Mouse (Mus musculus): ENCODE measurements around the gene Adam1a. TPM values are rescaled to one million over a fixed set of nuclear protein-coding genes. Genes with fewer than 3 reads are reported as not detected.

Adam1a gene
- polyA plus RNA-seq (2014; fragmentation: Nextera tagmentation; extraction: Ambion mirVana), result 1.6 and 2.4 TPM in 2 replicates

GRCm38 (mm10) chr5:121544910-121545792 lies at the start of gene Adam1a, which contains the start of gene Gm42878:
Gene Adam1a, minus strand, starts transcription at chr5:121545482.
Gene Gm42878, minus strand, starts transcription at chr5:121545482.
- 1% methylated on average over 54 of the region's 97 CpGs for WGBS
- Histone ChIP-seq H3K36me3 (ENCODE audit: control insufficient read depth, insufficient read depth, low read length) (no peaks in the 10 kb centered on the region), H3K9ac (ENCODE audit: low read depth, low read length) (peak within 1 kb of the TSS; percentile 99), H3K4me2 (replicated peaks; ENCODE audit: low read depth, low read length) (peak within 1 kb of the TSS; percentile 93), H3K27ac (ENCODE audit: low read depth, low read length) (peak within 1 kb of the TSS; percentile 89), H3K9me3 (ENCODE audit: control insufficient read depth, low read length) (no peaks in the 10 kb centered on the region), H3K27me3 (ENCODE audit: control insufficient read depth, insufficient read depth, low read length) (no peaks in the 10 kb centered on the region), H3K4me1 (ENCODE audit: control insufficient read depth, insufficient read depth, low read length) (peaks cover 16% of the 10 kb centered on the region), H3K4me3 (ENCODE audit: low read length) (peak within 1 kb of the TSS; percentile 100)
- peak; percentile 30 for ATAC-seq (ENCODE audit: low FRiP score, low TSS enrichment)

GRCm38 (mm10) chr5:121594714-121595313 lies 49.5 kb upstream of the Adam1a start:
- no peaks in the 10 kb centered on the region for H3K36me3 ChIP-seq (ENCODE audit: control insufficient read depth, insufficient read depth, low read length)
- no peaks in the 10 kb centered on the region for H3K27me3 ChIP-seq (ENCODE audit: control insufficient read depth, insufficient read depth, low read length)
- ATAC-seq (ENCODE audit: low FRiP score, low TSS enrichment), result no peak
- H3K4me1 ChIP-seq (ENCODE audit: control insufficient read depth, insufficient read depth, low read length), result peaks cover 17% of the 10 kb centered on the region
- no peak overlapping the region for H3K27ac ChIP-seq (ENCODE audit: low read depth, low read length)
- no peaks in the 10 kb centered on the region for H3K9me3 ChIP-seq (ENCODE audit: control insufficient read depth, low read length)
- H3K9ac ChIP-seq (ENCODE audit: low read depth, low read length), result no peak overlapping the region
- H3K4me3 ChIP-seq (ENCODE audit: low read length), result no peak overlapping the region
- 85% methylated on average over 6 of the region's 6 CpGs for WGBS
- H3K4me2 ChIP-seq (replicated peaks; ENCODE audit: low read depth, low read length), result no peak overlapping the region

DNA sequence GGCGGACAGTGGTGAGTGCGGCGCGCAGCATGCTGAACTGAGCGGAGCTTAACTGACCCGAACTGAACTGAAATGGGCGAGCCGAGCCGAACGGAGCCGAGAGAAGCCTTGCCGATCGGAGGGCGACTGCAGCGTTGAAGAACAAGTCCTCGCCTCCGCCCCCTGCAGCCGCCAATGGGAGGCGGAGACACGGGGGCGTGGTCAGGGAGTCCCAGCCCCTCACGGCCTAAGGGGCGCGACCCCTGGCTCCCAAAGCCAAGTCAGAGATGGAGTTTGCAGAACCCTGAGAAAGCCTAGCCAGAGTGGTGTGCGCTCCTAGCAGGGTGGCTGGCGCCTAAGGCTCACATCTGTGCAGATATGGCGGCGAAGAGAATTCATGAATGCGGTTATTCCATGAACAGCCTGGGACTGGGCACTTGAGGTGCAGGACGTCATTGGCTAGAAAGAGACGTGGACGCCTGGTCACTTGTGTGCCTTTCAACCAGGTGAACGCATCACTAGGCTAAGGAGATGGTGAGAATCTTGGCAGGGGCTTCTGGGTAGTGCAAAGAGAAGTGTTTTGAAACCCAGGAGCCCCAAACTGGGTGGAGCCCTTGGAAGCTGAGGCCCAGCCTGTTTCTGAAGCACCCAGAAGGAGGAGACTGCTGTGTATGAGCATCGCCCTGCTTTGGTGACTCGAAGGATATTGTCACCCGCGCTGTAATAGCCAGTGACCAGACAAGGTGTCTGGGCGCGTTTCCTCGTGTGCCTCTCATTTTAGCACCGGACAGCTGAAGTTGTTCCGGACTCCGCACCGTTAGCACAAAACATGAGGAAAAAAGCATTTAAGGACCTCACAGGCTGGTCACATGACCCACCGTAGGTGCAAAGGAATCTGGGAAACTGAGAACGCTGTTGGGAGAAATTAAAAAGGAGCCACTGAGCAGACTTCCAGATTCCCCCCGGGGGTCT lies 48.4 kb upstream of the Adam1a start, which contains the start of gene Aldh2:
Gene Aldh2, minus strand, starts transcription at position 374 of the 951 bp plus-strand sequence.
- Histone ChIP-seq H3K9me3 (ENCODE audit: control insufficient read depth, low read length) (no peaks in the 10 kb centered on the region), H3K36me3 (ENCODE audit: control insufficient read depth, insufficient read depth, low read length) (no peaks in the 10 kb centered on the region), H3K27ac (ENCODE audit: low read depth, low read length) (peak within 1 kb of the TSS; percentile 65), H3K4me2 (replicated peaks; ENCODE audit: low read depth, low read length) (peak within 1 kb of the TSS; percentile 94), H3K4me3 (ENCODE audit: low read length) (peak within 1 kb of the TSS; percentile 80), H3K4me1 (ENCODE audit: control insufficient read depth, insufficient read depth, low read length) (peaks cover 17% of the 10 kb centered on the region), H3K9ac (ENCODE audit: low read depth, low read length) (peak within 1 kb of the TSS; percentile 78), H3K27me3 (ENCODE audit: control insufficient read depth, insufficient read depth, low read length) (no peaks in the 10 kb centered on the region)
- WGBS, result 3% methylated on average over 47 of the region's 47 CpGs
- ATAC-seq (ENCODE audit: low FRiP score, low TSS enrichment), result peak; percentile 92

DNA sequence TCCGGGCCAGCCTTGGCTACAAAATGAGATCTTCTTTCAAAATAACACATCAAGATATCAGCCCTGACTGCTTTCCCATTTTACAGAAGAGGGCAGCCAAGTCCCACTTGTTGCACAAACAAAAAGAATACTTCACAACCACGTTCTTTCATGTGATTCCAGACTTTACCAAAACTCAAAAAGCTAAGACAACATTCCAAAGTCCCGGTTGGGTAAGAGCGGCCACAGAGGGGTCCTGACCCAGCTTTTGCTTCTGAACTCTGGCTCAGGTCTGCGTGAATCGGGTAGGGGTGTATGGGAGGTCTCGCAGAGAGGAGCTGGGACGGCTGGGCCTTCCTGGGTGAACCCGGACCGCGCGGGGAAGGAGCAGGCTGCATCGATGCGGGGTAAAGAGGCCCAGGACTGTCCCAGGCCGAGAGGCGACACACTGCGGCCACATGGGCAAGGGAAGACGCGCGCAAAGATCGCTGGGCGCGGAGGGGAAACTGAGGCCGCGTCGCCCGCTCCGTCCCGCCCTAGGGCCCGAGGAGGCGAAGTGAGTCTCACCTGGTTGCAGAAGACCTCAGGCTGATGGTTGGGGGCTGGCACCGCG lies 47.6 kb upstream of the Adam1a start:
- peak; percentile 58 for ATAC-seq (ENCODE audit: low FRiP score, low TSS enrichment)
- Histone ChIP-seq H3K27ac (ENCODE audit: low read depth, low read length) (peak overlapping the region; percentile 32; the same call in 1 of the 2 replicates), H3K4me3 (ENCODE audit: low read length) (peak overlapping the region; percentile 80), H3K9ac (ENCODE audit: low read depth, low read length) (peak overlapping the region; percentile 78), H3K4me1 (ENCODE audit: control insufficient read depth, insufficient read depth, low read length) (peaks cover 17% of the 10 kb centered on the region), H3K36me3 (ENCODE audit: control insufficient read depth, insufficient read depth, low read length) (no peaks in the 10 kb centered on the region), H3K27me3 (ENCODE audit: control insufficient read depth, insufficient read depth, low read length) (no peaks in the 10 kb centered on the region), H3K4me2 (replicated peaks; ENCODE audit: low read depth, low read length) (peak overlapping the region; percentile 94), H3K9me3 (ENCODE audit: control insufficient read depth, low read length) (no peaks in the 10 kb centered on the region)
- WGBS, result 4% methylated on average over 33 of the region's 33 CpGs

DNA sequence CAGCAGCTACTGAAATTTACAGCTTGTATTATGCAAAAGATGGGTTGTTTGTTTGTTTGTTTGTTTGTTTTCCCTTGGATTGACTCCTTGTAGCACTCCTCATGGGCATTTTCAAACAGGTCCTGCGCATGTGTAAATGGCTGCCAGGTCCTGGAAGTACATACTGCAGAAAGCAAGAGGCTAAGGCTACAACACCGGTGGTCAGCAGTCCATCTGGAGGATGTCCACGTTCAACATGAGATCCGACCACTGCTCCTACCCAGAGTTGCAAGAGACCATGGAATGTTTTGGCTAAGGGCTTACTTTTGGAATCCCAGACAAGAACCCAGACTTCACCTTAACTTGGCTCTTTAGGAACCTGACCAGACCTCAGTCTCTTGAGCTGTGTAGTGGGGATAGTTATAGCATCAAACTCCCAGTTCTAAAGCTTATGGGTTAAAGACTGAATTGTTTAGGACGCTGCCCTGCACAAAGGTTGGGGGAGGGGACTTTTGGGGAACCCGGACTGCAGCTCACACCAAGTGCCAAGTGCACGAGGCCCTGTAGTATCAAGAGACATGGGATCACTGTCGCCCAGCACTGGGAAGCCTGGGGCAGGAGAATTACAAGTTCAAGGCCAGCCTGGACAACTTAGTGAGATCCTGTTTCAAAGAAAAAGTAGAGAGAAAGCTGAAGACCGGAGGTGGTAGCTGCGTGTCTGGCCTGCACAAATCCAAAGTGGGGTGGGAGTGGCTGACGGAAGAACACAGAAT lies 47.0 kb upstream of the Adam1a start:
- H3K9ac ChIP-seq (ENCODE audit: low read depth, low read length), result 0 out of 2 replicates have a peak overlapping the region, but pooled peaks have one; percentile 78
- 51% methylated on average over 11 of the region's 11 CpGs for WGBS
- no peaks in the 10 kb centered on the region for H3K9me3 ChIP-seq (ENCODE audit: control insufficient read depth, low read length)
- H3K27ac ChIP-seq (ENCODE audit: low read depth, low read length), result no peak overlapping the region
- H3K4me3 ChIP-seq (ENCODE audit: low read length), result peak overlapping the region; percentile 80
- peaks cover 17% of the 10 kb centered on the region for H3K4me1 ChIP-seq (ENCODE audit: control insufficient read depth, insufficient read depth, low read length)
- no peaks in the 10 kb centered on the region for H3K36me3 ChIP-seq (ENCODE audit: control insufficient read depth, insufficient read depth, low read length)
- no peak for ATAC-seq (ENCODE audit: low FRiP score, low TSS enrichment)
- H3K27me3 ChIP-seq (ENCODE audit: control insufficient read depth, insufficient read depth, low read length), result no peaks in the 10 kb centered on the region
- peak overlapping the region; percentile 94 for H3K4me2 ChIP-seq (replicated peaks; ENCODE audit: low read depth, low read length)

GRCm38 (mm10) chr5:121591417-121592063 lies 46.3 kb upstream of the Adam1a start:
- no peak overlapping the region for H3K4me3 ChIP-seq (ENCODE audit: low read length)
- H3K27me3 ChIP-seq (ENCODE audit: control insufficient read depth, insufficient read depth, low read length), result no peaks in the 10 kb centered on the region
- H3K4me1 ChIP-seq (ENCODE audit: control insufficient read depth, insufficient read depth, low read length), result peaks cover 23% of the 10 kb centered on the region
- WGBS, result 54% methylated on average over 11 of the region's 11 CpGs
- H3K9ac ChIP-seq (ENCODE audit: low read depth, low read length), result no peak overlapping the region
- no peaks in the 10 kb centered on the region for H3K9me3 ChIP-seq (ENCODE audit: control insufficient read depth, low read length)
- no peak overlapping the region for H3K27ac ChIP-seq (ENCODE audit: low read depth, low read length)
- H3K4me2 ChIP-seq (replicated peaks; ENCODE audit: low read depth, low read length), result no peak overlapping the region; the same call in 1 of the 2 replicates
- ATAC-seq (ENCODE audit: low FRiP score, low TSS enrichment), result no peak
- H3K36me3 ChIP-seq (ENCODE audit: control insufficient read depth, insufficient read depth, low read length), result no peaks in the 10 kb centered on the region

GRCm38 (mm10) chr5:121589928-121590327 lies 44.6 kb upstream of the Adam1a start:
- Histone ChIP-seq H3K4me3 (ENCODE audit: low read length) (no peak overlapping the region), H3K27ac (ENCODE audit: low read depth, low read length) (no peak overlapping the region), H3K4me2 (replicated peaks; ENCODE audit: low read depth, low read length) (no peak overlapping the region), H3K36me3 (ENCODE audit: control insufficient read depth, insufficient read depth, low read length) (no peaks in the 10 kb centered on the region), H3K9ac (ENCODE audit: low read depth, low read length) (no peak overlapping the region), H3K27me3 (ENCODE audit: control insufficient read depth, insufficient read depth, low read length) (no peaks in the 10 kb centered on the region), H3K9me3 (ENCODE audit: control insufficient read depth, low read length) (no peaks in the 10 kb centered on the region), H3K4me1 (ENCODE audit: control insufficient read depth, insufficient read depth, low read length) (peaks cover 23% of the 10 kb centered on the region)
- 90% methylated on average over 6 of the region's 6 CpGs for whole genome bisulfite sequencing
- ATAC-seq (ENCODE audit: low FRiP score, low TSS enrichment), result no peak

Measured in kidney, embryonic 14.5 days (tissue).